Mouse (Mus musculus): Measurements from ENCODE around the gene Tmem9b. TPM values are rescaled to one million over a fixed set of nuclear protein-coding genes. Genes with fewer than 3 reads are reported as not detected.

Tmem9b gene
- total RNA-seq, 2 experiments from 2014 or later: 82.6 to 83.7 TPM

DNA sequence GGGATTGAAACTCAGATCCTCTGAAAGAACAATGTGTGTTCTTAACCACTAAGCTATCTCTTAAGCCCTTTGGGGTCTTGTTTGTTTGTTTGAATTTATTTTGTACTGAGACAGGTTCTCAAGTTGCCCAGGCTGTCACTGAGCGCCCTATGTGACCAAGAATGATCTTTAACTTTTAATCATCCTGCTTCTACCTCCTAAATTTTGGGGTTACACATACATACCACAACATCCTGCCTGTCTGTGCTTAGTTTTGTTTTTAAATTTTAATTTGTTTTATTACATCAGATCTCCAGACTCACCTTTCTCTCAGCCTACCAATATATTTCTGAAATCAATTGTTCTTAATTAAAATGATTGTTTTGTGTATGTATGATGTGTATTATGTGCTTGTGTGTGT is 11.6 kb downstream of the Tmem9b start:
- no peak for DNase-seq (ENCODE audit: low spot score in 2 of 2)

DNA sequence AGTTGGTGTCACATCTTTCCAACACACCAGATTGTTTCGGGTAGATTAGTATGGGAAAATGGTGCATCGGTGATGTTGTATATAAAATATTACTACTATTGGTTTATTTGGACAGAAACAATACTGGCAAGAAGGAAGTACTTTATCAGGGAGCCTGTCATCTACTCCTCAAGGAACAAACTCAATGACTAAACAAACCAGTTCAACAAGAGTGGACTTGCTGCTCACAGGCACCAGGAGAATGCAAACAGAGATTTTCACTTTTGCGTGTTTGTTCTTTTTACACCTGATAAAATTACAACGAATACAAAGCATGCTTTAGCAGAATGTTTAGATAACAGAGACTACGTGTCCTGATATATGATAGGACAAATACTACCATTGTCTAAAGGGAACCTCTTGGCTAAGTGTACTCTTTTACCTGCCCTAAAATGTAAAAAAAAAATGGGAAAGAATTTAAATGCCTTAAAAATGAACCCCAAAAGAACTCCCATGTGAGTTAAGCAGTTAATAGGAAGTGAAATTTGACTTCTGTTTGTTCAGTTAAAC is 12.8 kb downstream of the Tmem9b start:
- no peak for DNase-seq (ENCODE audit: low spot score in 2 of 2)

DNA sequence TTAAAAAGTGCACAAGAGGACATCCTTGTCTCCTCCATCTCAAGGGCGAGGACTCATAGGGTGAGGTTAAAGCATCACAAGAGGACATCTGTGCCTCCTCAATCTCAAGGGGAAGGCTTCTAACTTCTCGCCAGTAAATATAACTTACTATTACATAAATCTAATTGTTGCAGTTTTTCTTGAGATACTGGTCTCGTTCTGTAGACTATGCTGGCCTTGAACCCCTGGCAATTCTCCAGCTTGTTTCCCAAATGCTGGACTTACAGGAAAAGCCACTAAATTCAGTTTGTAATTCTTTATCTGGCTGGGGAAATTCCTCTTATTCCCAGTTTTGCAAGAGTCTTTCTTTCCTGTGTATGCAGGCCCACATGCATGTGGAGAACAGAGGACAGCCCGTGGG is 17.9 kb downstream of the Tmem9b start:
- no peak for DNase-seq (ENCODE audit: low spot score in 2 of 2)

DNA sequence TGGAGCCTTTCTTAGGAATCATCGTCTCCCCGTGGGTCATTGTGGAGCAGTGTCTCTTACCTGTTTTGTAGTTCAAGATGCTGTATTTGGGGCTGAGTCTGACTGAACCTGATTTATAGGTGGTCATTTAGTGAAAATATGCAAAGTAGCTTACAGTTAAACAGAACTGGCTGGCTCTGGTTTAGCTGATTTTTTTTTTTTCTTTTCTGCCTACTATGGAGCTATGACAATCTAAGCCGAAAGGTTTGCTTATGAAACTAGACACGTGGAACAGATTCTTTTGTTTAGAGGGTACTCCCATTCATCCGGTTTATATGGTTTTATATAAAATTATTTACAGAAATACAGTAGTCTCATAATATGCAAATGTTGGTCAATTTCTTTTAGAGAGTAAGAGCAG is 21.0 kb downstream of the Tmem9b start, which contains the start of gene Ascl3:
Gene Ascl3, minus strand, starts transcription at position 101 of the 400 bp plus-strand sequence.
- no peak for DNase-seq (ENCODE audit: low spot score in 2 of 2)

DNA sequence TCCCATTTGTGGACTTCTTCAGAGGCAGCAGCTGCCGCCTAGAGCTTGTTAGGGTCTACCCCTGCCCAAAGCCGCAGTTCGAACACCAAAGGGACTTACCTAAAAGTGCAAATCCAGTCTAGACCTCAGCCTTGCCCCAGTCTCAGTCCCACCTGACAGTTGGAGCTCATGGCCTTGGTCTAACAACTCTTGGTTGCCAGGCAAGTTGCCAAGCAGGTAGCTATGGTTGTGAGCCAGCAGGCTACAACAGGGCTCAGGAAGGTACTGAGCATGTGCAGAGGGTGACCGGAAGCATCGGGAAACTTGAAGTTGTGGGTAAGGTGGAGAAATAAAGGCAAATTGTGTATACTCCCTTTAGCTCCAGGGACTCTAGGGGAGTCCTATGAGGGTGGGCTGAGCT is 29.0 kb downstream of the Tmem9b start, which contains the start of gene BC051019:
Gene BC051019, minus strand, starts transcription at position 154 of the 400 bp plus-strand sequence.
- no peak for DNase-seq (ENCODE audit: low spot score in 2 of 2)

DNA sequence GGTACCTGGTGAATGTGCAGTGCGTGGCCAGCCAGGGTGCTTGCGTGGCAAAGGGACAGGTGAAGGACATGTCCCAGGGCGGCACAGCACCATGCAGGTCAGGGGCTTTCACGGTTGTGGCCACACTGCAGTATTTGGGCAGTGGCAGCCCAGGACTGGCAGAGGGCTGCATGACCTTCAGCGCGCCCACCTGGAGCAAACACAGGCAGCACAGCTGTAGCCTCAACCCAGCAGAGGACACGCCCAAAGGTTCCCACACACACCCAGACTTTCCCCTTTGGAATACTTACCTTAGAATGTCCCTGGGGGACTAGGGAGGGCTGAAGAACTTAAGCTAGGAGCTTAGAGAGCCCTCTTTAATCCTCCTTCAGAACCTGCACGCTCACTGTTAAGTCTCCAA is 29.6 kb downstream of the Tmem9b start:
- no peak for DNase-seq (ENCODE audit: low spot score in 2 of 2)

DNA sequence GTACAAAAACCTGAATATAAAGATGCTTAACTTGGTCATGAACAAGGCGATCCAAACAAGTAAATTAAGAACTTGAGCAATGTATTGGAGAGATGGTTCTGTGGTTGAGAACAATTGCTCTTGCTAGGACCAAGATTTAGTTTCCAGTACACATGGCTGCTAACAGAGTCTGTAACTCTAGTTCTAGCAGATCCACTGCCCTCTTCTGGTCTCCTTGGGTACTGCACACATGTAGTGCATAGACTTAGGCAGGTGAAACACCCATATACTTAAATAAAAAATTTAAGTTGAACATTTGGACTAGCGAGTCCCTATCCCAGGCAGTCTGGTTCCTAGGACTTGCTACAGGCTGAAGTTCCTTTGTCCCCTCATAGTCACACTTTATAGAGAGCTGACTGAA is 30.1 kb downstream of the Tmem9b start:
- DNase-seq (ENCODE audit: low spot score in 2 of 2): no peak

DNA sequence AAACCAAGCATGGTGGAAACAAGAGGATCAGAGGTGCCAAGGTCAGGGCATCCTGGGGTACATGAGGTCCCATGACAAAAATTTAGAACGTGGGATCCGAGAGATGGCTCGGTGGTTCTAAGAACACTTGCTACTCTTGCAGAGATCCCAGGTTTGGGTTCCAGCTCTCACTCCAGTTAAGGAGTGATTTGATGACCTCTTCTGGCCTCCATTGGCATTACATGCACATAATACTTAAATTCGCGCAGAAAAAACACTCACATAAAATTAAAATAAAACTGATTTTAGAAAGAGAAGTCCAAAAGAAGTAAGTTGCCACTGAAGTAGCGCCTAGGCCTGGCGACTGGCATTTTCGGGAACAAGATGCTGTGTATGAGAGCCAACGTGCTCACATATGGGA is 33.4 kb downstream of the Tmem9b start:
- DNase-seq (ENCODE audit: low spot score in 2 of 2): peak; percentile 18 to 57

DNA sequence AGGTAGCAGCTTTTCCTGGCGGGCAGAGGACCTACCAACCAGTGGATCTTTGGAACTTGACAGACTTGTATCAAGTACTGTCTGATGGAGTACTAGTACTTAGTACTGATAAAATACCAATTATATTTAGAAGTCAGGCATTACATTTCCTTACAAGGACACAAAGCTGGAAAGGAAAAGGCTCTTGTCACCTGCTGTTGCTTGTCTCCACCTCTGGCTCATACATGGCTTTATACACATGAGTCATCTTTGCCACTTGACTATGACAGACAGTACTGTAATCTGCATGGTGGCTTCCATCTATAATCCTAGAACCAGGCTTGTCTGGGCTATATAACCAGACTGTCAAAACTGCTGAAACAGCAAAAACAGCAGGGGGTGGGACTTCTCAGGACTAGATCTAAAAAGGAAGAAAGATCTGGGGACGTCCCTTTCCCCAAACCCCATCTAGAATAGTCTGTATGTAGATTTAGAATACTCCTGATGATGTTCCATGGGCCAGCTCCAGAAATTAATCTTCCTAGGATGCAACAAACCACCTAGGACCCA is 39.2 kb downstream of the Tmem9b start:
- DNase-seq (ENCODE audit: low spot score in 2 of 2): no peak

DNA sequence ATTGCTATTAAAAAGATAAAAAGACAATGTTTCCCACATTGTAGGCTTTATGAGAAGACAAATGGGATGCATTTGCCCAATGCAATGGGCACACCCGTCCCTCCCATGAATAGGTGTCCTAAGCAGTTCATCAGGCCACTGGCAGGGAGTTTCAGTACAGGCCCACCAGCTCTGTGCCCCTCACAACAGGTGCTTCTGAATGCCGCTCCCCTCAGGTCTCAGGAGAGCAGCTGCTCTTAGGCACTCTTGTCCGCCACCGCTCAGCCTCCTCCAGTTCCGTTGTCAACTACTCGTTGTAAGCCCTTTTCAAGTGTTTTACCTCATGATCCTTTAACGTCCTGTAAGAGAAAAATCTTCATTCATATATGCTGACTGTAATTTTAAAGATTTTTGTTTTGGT is 40.5 kb downstream of the Tmem9b start:
- DNase-seq (ENCODE audit: low spot score in 2 of 2): no peak

DNA sequence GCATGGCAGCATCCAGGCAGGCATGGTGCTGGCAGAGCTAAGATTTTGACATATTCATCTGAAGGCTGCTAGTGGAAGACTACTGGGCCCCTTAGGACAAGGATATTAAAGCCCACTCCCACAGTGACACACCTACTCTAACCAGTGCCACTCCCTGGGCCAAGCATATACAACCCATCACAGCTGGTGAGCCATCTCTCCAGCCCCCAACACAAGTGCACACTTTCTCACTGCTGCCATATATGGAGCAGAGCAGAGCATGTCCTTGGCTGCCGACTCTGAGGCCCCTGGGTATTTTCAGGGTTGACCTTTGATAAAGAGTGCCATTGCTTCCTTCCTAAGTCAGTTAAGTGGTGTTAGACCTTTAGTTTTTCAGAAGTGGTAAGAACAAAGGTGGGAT is 42.6 kb downstream of the Tmem9b start:
- no peak for DNase-seq (ENCODE audit: low spot score in 2 of 2)

DNA sequence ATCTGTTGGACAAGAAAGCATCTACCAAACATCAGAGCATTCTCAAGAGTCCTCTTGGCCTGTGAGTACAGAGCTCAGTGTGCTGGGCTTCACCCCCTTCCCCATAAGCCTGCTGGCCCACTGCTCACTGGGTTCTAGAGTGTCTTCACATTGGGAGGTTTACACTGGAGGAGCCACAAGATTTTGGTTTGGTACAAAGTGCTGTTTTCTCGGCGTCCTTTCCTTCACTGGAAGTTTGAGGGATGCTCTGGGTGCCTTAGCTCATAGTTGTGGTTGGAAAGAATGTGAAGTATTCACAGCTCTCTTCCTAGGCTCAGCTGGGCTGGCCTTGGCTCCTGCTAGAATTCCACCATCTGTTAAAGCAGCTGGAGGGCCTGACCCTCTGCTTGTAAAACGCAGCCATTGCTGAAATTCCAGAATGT is 43.7 kb downstream of the Tmem9b start:
- DNase-seq (ENCODE audit: low spot score in 2 of 2): no peak

DNA sequence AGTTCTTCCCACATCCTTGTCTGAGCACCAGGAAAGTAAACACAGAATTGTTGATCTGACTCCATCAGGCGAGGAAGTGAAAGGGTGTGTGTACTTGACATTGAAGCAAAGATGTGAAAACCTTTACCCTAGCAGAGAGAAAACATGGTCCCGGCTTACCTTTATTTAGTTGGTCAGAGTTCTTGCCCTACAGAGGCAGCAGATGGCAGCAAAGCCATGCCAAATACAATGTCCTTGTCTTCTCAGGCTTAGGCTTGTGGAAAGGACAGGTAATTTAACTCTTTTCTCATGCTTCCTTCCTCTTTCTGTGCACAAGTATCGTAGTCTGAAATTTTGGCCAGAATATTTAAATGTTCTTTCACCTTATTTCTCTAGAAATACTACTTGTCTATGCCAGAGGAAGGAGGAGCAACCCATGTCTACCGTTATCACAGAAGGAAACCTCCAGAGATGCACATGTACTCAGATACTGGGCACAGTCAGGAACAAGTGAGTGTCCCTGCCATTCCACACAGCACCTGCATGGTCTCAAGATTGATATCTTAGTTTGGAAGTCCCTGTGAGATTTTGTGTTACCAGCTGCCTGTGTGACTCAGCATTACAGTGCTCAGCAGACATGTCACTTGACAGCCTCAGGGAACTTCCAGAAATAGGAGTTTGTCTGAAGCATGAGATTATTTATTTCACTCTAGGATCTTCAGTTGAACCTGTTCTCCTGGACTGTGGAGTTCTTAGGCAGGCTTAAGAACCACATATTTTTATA is 45.5 kb downstream of the Tmem9b start:
- DNase-seq (ENCODE audit: low spot score in 2 of 2): peak; percentile 29 to 40

DNA sequence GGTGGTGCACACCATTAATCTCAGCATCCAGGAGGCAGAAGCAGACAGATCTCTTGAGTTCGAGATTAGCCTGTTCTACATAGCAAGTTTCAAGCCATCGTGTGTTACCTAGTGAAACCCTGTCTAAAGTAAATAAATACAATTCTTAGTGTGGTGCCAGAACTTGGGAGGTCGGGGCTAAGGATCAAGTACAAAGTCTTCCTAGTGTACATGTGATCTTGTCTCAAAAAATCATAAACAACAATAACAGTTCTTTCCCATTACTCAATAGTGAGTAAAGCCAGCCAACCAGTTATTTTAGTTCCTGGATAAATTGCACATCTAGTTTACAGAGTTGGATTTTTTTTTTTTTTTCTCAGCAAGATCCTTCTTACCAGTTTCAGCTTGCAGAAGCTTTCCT is 48.2 kb downstream of the Tmem9b start:
- DNase-seq (ENCODE audit: low spot score in 2 of 2): no peak

DNA sequence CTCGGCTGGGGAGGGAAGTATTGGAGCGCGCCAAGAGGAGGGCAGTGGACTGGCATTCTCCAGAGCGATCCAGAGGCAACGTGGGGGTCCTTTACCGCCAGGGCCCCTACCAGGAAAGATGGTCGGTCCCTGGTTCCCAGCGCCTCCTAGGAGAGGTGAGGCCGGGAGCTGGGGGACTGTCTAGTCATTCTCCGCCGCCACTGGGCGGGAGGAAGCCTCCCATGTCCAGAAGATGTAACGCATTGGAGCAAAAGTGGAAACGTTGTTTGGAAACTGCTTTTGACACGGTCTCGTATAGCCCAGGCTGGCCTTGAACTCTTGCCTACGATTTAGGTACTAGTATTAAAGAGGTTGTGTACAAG is 48.7 kb downstream of the Tmem9b start:
- no peak for DNase-seq (ENCODE audit: low spot score in 2 of 2)

DNA sequence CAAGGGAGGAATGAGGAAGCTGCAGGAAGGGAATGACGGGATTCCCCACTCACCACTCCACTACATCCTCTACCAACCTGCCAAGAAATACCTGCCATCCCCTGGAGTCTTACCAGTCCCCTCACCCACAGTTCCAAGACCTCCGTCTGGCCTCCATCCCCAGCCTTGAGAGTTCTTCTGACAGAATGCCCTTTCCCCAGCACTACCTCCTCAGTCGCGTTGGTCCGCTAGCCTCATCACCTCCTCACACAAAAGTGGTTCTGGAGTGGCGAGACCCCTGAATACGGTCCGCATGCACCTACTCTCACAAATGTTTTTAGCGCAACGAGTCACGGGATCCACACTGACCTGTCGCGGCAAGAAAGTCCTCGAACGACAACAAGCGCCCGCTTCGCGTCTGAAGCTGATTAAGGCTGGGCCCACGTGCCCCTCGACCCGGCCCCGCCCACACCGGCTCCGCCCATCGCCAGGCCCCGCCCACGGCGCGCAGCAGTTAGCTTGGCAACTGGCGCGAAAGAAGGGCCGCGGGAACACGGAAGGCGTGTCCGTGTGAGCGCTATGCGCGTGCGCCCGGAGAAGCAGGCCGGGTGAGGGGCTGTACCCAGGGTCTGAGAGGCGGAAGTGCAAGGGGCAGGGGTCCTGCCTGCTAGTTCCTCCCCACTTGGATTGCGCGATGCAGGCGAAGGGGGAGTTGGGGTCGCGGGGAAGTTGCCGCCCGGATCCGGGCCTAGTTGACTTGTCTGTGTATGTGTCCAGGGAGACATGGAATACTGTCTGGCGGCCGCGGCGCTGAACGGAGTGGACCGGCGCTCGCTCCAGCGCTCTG is 49.3 kb downstream of the Tmem9b start, which contains the start of the genes St5 and Akip1:
Gene St5, minus strand, starts transcription at position 416 of the 826 bp plus-strand sequence.
Gene Akip1, plus strand, starts transcription at position 501 of the 826 bp plus-strand sequence.
- peak; percentile 92 to 93 for DNase-seq (ENCODE audit: low spot score in 2 of 2)

DNA sequence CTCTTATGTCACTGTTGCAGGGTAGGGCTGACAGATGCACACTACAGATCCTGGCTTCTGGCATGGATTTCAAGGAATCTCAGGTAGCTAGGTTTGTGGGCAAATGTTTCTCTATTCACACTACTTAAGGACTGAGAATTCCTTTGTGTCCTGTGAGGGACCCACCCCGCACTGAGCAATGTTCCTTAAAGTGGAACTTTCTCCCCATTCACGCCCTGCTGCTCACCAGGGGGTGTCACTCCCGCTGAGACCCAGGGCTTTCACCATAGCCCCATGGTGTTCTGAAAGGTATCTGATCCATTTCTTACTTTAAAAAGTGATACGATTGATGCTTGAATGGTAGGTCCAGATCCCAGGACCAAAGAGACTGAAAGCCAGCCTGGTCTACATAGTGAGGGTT is 50.0 kb downstream of the Tmem9b start:
- DNase-seq (ENCODE audit: low spot score in 2 of 2): no peak

DNA sequence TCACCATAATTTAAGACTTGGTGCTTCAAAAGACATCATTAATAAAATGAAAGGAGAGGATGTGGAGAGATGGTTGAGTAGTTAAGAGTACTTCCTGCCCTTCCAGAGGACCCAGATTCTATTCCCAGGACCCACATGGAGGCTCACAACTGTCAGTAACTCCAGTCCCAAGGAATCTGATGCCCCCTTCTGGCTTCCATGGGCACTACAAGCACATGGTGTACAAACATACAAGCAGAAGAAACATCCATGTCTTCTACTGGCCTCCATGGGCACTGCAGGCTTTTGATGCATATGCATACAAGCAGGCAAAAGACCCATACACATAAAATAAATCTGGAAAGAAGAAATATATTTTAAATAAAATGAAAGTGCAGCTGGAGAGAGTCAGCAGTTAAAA is 52.5 kb downstream of the Tmem9b start:
- no peak for DNase-seq (ENCODE audit: low spot score in 2 of 2)

DNA sequence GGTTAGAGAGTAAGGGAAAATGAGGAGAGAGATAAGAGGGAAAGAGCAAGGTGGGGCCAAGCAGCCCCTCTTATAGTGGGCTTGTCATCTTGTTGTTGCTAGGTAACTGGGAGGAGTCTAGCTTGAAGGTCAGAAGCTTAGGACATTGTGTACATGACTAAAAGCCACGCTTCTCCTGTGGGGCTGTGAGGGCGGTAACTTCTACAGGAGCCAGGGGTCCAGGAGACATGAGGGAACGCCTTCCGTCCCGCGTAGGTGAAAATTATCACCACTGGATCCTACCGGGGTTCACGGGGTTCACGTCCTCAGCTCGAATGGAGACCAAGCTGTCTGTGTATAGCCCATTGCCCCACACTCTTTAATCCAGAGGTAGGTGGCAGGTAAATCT is 57.3 kb downstream of the Tmem9b start:
- DNase-seq (ENCODE audit: low spot score in 2 of 2): no peak

DNA sequence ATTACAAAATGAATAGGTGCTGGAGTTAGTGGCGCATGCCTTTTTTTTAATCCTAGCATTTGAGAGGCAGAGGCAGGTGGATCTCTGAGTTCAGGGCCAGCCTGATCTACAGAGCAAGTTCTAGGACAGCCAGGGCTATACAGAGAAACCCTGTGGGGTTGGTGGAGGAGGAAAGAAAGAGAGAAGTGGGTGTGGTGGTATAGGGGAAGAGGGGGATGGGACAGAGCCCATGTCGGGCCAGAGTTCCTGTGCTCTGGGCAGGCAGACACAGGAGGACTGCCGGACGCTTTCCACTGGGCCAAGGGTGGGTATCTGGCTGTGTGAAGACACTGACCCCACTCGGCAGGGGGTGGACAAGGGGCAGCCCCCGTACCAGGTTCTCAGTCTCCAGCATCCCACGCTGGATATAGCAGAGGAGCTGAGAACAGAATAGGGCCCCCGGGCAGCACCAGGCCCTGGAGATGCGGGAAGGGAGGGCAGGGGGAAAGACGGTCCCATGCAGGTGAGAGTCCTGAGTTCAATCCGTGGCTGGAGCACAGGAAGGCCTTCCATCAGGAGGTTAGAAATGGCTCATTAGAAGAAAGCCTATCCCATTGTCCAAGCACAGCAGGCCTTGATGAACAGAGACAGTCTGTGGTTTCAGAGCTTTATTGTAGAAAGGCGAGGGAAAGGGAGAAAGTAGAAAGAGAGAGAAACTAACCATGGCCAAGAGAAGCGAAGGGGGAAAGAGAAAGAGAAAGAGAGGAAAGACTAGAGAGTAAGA is 57.9 kb downstream of the Tmem9b start:
- DNase-seq (ENCODE audit: low spot score in 2 of 2): no peak

DNA sequence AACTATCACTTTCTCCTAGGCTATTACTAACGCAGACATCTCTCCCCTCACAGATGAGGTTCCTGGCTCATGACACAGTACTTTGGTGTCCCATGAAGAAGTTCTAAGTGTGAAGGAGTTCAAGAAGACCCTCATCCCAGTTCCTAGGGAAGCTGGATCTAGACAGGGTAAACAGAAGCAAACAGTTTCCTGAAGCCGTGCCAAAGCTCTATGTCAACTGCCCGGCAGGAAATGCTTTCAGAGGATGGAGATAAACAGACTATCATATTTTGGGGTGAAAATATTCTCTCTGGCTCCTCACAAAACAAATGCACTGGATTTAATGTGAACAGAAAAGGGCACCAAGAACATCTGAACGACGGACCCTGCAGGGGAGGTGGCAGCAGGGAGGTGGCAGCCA is 61.7 kb downstream of the Tmem9b start:
- DNase-seq (ENCODE audit: low spot score in 2 of 2): no peak

All from layer of hippocampus, postnatal 14 days (tissue).